Mouse (Mus musculus) liver, postnatal 0 days (tissue): ENCODE measurements at regions not wholly inside any gene's neighbourhood (a gene's known extent, or its start where the extent isn't known, plus 50 kb on each side); places are given as distances from the start of the nearest gene placed in this dataset.

Experiments
- CTCF ChIP-seq: sonication (generic); IDR thresholded peaks from 2 replicates; pipeline ENCODE4 v1.5.1; 2016; ENCODE audit warnings: antibody characterized with exemption, low read depth
- EP300 ChIP-seq: IDR thresholded peaks from 2 replicates; pipeline ENCODE4 v1.6.1; 2016; ENCODE audit warnings: antibody characterized with exemption, low read depth, mild to moderate bottlenecking

GRCm38 (mm10) chr11:45191392-45192189, 574.5 kb downstream of the Ebf1 start:
- TF ChIP-seq CTCF (no peak), EP300 (no peak)
